Mouse (Mus musculus) urinary bladder, adult 2 months (tissue): ENCODE measurements around the gene Tle6. TPM values are rescaled to one million over a fixed set of nuclear protein-coding genes. Genes with fewer than 3 reads are reported as not detected.

ENCODE experiments used
- DNase-seq: peaks from one replicate; pipeline ENCODE4 v3.0.0; 2022; ENCODE audit warnings: low spot score
- polyA plus RNA-seq: library from polyadenylated mRNA; depleted of rRNA; stranded (reverse); fragments of >200 nt; gene quantifications from 2 replicates; pipeline ENCODE4 v1.2.3, GENCODE M21; 2012

Gene Tle6
- polyA plus RNA-seq, 1 experiment: 47.5 TPM

DNA sequence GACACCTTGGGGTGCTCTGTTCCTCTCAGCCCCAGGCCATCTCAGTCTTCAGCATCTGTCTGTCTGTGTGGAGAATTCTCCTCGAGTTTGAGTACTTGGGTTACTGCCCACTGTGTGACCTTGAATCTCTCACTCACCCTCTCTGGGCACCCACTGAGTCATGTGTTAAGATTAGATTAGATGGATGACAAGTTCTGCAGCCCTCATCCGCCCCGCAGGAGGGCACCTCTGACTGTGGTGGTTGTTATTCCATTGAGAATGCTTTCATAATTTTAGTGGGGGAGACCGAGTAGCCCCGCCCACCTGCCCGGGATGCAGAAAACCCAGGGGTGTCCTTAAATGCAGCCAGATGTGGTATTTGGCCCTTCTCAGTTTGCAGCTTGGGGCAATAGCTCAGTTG is 37.4 kb downstream of the Tle6 start:
- DNase-seq: no peak

DNA sequence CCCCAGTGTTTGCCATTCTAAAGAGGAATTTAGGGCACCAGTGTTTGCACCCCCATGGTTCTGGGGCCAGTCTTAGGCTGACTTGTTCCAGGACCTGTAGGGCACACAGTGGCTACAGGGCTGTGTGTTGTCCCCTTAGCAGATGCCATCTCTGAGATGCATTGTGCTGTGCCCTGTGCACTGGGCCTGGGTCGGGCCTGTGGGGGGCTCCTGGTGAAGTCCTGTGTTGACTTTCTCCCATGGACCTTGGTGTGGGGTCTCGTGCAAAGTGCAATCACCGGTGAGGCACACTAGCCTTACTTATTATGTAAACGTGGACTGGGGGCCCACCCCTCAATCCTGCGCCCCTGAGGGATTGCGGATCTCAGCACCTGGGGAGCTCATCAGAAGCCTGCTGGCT is 38.5 kb downstream of the Tle6 start:
- no peak for DNase-seq

GRCm38 (mm10) chr10:81560719-81561459 is 40.0 kb downstream of the Tle6 start:
- no peak for DNase-seq

DNA sequence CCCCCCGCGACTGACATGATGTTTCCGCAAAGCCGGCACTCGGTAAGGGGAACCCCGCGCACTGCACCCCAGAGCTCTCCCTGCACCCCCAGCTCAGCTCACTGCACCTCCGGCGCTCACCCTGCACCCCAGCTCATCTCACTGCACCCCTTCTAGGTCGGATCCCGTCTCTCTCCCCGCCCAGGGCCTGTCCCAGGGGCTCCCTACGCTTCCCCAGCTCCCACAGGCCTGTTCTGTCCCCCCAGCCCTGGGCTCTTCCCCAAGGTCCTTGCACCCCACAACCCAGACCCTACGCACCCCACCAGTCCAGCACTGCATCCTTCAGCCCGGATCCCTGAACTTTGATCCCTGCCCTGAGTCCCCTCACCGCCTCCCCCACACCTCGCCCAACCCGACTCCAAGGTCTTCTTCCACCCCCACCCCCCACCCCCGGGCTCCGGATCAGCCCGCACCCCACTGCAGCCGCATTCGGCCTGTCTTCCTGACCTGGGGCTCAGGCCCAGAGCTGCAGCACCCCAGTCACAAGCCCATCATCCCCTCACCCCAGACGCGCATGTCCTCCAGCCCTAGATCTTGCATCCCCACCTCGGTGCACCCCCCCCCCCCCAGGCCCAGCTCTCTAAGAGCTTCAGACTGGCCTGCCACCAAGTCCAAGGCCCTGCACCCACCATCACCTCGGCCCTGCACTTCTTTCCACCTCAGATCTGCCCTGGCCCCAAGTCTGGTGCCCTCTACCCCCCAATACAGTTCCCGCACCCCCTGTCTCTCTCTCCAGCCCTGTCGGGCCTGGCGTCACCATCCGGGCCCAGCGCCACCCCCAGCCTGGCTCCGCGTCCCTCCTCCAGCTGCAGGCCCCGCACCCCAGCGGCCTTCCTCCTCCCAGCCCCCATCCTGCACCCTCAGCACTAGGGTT is 41.0 kb downstream of the Tle6 start:
- peak; percentile 70 for DNase-seq

DNA sequence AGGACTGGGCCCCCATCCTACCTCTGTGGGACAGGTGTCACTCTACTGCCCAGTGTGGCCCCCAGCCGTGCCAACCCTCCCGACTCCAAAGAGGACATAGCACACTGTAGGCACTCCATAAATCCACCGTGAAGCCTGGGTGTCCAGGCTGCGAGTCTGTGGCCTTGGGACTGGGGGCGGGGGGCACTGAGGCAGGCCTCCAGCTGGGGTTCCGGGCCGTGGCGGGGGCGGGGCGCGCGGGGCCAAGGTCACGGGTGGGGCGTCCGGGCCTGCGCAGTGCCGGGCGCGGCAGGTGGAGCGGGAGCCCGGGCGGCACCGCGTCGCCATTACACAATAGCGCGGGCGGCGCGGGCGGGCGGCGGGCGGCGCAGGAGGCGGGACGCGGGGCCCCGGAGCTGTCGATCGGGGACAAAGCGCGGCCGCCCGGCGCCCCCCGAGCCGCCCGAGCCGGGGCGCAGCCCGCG is 41.7 kb downstream of the Tle6 start, which contains the start of gene Aes:
Aes (plus strand) TSS at position 326 of the 464 bp plus-strand sequence.
- peak; percentile 77 for DNase-seq

DNA sequence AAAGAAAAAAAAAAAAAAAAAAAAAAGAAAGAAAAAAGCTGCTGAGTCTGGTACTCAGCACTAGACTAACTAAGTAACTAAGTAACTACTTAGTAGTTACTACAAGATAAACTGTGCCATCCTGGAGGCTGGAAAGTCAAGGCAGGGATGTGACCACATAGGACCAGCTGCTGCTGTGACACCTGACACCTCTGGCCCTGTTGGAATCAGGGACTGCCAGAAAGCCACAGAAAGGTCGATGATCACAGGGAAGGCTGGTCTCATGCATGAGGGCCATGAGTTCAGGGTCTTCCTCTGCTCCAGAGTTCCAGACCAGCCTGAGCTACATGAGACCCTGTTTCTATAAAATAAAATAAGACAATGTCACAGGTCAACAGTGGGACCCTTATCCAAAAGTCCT is 43.4 kb downstream of the Tle6 start:
- no peak for DNase-seq

- DNase-seq: no peak
Observed at GRCm38 (mm10) chr10:81556282-81556681, 44.6 kb downstream of the Tle6 start.

- no peak for DNase-seq
Observed at GRCm38 (mm10) chr10:81553807-81554755, 46.8 kb downstream of the Tle6 start.

- no peak for DNase-seq
Observed at GRCm38 (mm10) chr10:81553232-81553631, 47.6 kb downstream of the Tle6 start.

DNA sequence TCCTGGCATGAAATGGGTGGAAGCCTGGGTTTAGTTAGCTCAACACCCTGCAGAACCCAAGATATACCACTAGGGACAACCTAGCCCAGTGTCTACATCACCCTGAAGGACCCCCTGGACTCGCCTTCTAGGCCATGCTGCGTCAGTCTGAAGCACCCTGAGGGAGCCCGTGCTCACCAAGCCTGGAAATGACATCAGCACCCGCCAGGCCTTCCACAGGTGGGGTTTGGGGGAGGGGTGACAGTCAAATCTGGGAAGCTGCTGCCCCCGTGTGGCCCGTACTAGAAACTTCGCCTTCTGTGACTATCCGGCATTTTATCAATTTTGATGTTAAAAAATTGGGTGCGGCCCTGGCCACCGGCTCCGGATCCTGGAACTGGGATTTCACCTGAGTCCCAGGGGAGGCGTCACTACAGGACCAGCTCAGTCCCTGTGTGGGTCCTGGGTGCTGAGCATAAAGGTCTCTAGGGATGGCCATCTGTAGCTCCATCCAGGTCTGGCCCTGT is 49.2 kb downstream of the Tle6 start:
- peak; percentile 56 for DNase-seq

DNA sequence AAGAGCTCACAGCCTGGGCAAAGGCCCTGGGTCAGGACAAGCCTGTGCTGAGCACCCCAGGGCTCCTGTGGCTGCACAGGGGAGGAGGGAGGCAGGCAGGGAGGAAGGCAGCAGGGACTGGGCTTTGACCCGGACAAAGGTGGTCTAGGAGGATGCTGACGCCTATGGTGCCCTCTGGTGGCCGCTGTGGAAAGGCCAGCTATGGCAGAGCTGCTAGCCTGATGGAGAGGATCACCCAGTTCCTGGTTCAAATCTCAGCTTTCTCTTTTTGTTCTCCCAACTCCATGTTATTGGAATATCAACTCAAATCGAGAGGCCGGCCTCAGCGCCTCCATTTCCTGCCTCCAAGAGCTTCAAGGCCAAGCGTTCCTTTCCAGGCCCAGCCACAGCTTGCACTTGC is 50.6 kb downstream of the Tle6 start:
- DNase-seq: no peak

- no peak for DNase-seq
Observed at GRCm38 (mm10) chr10:81548944-81549343, 51.9 kb downstream of the Tle6 start.

DNA sequence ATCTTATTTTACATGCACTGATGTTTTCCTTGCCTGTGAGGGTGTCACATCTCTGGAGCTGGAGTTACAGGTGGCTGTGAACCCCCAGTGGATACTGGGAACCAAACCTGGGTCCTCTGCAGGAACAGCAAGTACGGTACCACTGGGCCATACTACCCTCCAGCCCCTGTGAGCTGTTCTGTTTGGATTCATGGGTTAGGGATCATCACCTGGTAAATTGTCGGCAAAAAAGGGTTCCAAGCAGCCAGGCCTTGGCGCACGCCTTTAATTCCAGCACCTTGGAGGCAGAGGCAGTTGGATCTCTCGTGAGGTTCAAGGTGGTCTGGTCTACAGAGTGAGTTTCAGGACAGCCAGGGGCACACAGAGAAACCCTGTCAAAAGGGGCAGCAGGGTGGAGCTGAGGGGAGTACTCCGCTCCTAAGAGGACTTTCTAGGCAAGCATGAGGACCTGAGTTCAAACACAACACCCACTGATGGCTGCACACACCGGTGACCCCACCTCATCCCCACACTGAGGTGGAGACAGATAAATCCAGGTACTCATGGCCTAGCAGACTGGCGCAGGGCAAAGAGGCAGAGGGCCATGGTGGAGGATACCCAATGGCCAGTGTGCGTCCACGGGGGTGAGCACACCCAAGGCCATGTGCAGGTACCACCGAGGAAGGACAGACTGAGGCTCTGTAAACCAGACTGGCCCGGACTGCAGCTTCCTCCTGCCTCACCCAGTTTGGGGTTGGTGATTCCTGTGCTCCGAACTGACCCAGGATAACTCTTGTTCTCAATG is 53.9 kb downstream of the Tle6 start:
- DNase-seq: no peak

DNA sequence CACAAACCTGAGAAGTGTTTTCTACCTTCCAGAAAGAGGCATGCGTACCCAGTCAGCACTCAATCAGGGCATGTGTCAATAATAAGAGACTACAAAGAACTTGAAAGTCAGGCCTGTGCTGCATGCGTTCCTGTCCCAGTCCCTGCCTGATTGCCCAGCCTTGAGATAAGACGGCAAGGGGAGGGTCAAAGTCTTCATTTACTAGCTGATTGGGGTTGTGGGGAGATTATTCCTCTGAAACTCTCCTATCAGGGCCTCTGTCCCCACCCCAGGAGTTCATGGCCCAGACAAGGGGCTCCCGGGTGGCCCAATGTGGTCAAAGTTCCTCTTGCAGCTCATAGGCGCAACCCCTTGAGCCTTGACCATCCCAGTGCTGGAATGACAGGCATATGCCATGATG is 54.5 kb downstream of the Tle6 start:
- no peak for DNase-seq

GRCm38 (mm10) chr10:81545161-81545747 is 55.6 kb downstream of the Tle6 start, which contains the start of gene Gna11:
Gene Gna11 (minus strand): TSS chr10:81545190.
- DNase-seq: peak; percentile 98

- no peak for DNase-seq
Observed at GRCm38 (mm10) chr10:81544296-81545160, 56.3 kb downstream of the Tle6 start.

GRCm38 (mm10) chr10:81543633-81544032 is 57.2 kb downstream of the Tle6 start:
- DNase-seq: no peak

- DNase-seq: no peak
Observed at GRCm38 (mm10) chr10:81542727-81543460, 58.0 kb downstream of the Tle6 start.
